Mouse (Mus musculus): ENCODE measurements around the gene Tagln. TPM values are rescaled to one million over a fixed set of nuclear protein-coding genes. Genes with fewer than 3 reads are reported as not detected.

Tagln gene
- polyA plus RNA-seq, 1 experiment: 22.2 TPM

- 79% methylated on average over 8 of the region's 8 CpGs for WGBS
- H3K27ac ChIP-seq (ENCODE audit: control insufficient read depth, insufficient read depth, low read depth, low read length, poor library complexity): peak overlapping the region; percentile 79
- peaks cover 8% of the 10 kb centered on the region for H3K4me1 ChIP-seq (ENCODE audit: control insufficient read depth, insufficient read depth, low read length)
- H3K4me3 ChIP-seq (replicated peaks; ENCODE audit: control insufficient read depth, low read depth, low read length): no peak overlapping the region
- TF ChIP-seq CTCF (IDR thresholded peaks at IDR 0.05; ENCODE audit: control insufficient read depth, insufficient read depth, low read length): no peak
Observed at GRCm38 (mm10) chr9:45943628-45944505, 8.0 kb upstream of the Tagln start.

- peaks cover 8% of the 10 kb centered on the region for H3K4me1 ChIP-seq (ENCODE audit: control insufficient read depth, insufficient read depth, low read length)
- 74% methylated on average over 8 of the region's 8 CpGs for WGBS
- no peak overlapping the region for H3K4me3 ChIP-seq (replicated peaks; ENCODE audit: control insufficient read depth, low read depth, low read length)
- H3K27ac ChIP-seq (ENCODE audit: control insufficient read depth, insufficient read depth, low read depth, low read length, poor library complexity): no peak overlapping the region
- TF ChIP-seq POLR2A (IDR thresholded peaks at IDR 0.05; ENCODE audit: borderline replicate concordance, control insufficient read depth, low read depth, low read length) (no peak), CTCF (IDR thresholded peaks at IDR 0.05; ENCODE audit: control insufficient read depth, insufficient read depth, low read length) (no peak)
Observed at GRCm38 (mm10) chr9:45942916-45943315, 7.1 kb upstream of the Tagln start.

GRCm38 (mm10) chr9:45942464-45942863 is 6.6 kb upstream of the Tagln start:
- Histone ChIP-seq H3K27ac (ENCODE audit: control insufficient read depth, insufficient read depth, low read depth, low read length, poor library complexity) (no peak overlapping the region), H3K4me3 (replicated peaks; ENCODE audit: control insufficient read depth, low read depth, low read length) (no peak overlapping the region), H3K4me1 (ENCODE audit: control insufficient read depth, insufficient read depth, low read length) (peaks cover 8% of the 10 kb centered on the region)
- no peak for TF ChIP-seq POLR2A (IDR thresholded peaks at IDR 0.05; ENCODE audit: borderline replicate concordance, control insufficient read depth, low read depth, low read length)
- no peak for TF ChIP-seq CTCF (IDR thresholded peaks at IDR 0.05; ENCODE audit: control insufficient read depth, insufficient read depth, low read length)
- 90% methylated on average over 16 of the region's 16 CpGs for WGBS

GRCm38 (mm10) chr9:45941329-45941888 is 5.6 kb upstream of the Tagln start:
- 89% methylated on average over 18 of the region's 18 CpGs for WGBS
- H3K4me1 ChIP-seq (ENCODE audit: control insufficient read depth, insufficient read depth, low read length): peaks cover 8% of the 10 kb centered on the region
- no peak overlapping the region for H3K4me3 ChIP-seq (replicated peaks; ENCODE audit: control insufficient read depth, low read depth, low read length)
- TF ChIP-seq CTCF (IDR thresholded peaks at IDR 0.05; ENCODE audit: control insufficient read depth, insufficient read depth, low read length): no peak
- TF ChIP-seq POLR2A (IDR thresholded peaks at IDR 0.05; ENCODE audit: borderline replicate concordance, control insufficient read depth, low read depth, low read length): no peak
- no peak overlapping the region for H3K27ac ChIP-seq (ENCODE audit: control insufficient read depth, insufficient read depth, low read depth, low read length, poor library complexity)

- no peak overlapping the region for H3K4me3 ChIP-seq (replicated peaks; ENCODE audit: control insufficient read depth, low read depth, low read length)
- 93% methylated on average over 6 of the region's 6 CpGs for whole genome bisulfite sequencing
- TF ChIP-seq CTCF (IDR thresholded peaks at IDR 0.05; ENCODE audit: control insufficient read depth, insufficient read depth, low read length) (no peak), POLR2A (IDR thresholded peaks at IDR 0.05; ENCODE audit: borderline replicate concordance, control insufficient read depth, low read depth, low read length) (no peak)
- no peak overlapping the region for H3K27ac ChIP-seq (ENCODE audit: control insufficient read depth, insufficient read depth, low read depth, low read length, poor library complexity)
- H3K4me1 ChIP-seq (ENCODE audit: control insufficient read depth, insufficient read depth, low read length): peaks cover 4% of the 10 kb centered on the region
Observed at GRCm38 (mm10) chr9:45939794-45940193, 3.9 kb upstream of the Tagln start.

GRCm38 (mm10) chr9:45938952-45939637 is 3.2 kb upstream of the Tagln start:
- H3K27ac ChIP-seq (ENCODE audit: control insufficient read depth, insufficient read depth, low read depth, low read length, poor library complexity): no peak overlapping the region
- WGBS: 69% methylated on average over 15 of the region's 15 CpGs

GRCm38 (mm10) chr9:45938088-45938487 is 2.2 kb upstream of the Tagln start:
- Histone ChIP-seq H3K27ac (ENCODE audit: control insufficient read depth, insufficient read depth, low read depth, low read length, poor library complexity) (no peak overlapping the region), H3K4me3 (replicated peaks; ENCODE audit: control insufficient read depth, low read depth, low read length) (no peak overlapping the region), H3K4me1 (ENCODE audit: control insufficient read depth, insufficient read depth, low read length) (no peaks in the 10 kb centered on the region)
- 91% methylated on average over 8 of the region's 8 CpGs for WGBS
- TF ChIP-seq CTCF (IDR thresholded peaks at IDR 0.05; ENCODE audit: control insufficient read depth, insufficient read depth, low read length) (no peak), POLR2A (IDR thresholded peaks at IDR 0.05; ENCODE audit: borderline replicate concordance, control insufficient read depth, low read depth, low read length) (no peak)

More at GRCm38 (mm10) chr9:45938952-45939637, 3.2 kb upstream of the Tagln start:
- H3K4me3 ChIP-seq (replicated peaks; ENCODE audit: control insufficient read depth, low read depth, low read length): no peak overlapping the region
- no peak for TF ChIP-seq CTCF (IDR thresholded peaks at IDR 0.05; ENCODE audit: control insufficient read depth, insufficient read depth, low read length)
- no peak for TF ChIP-seq POLR2A (IDR thresholded peaks at IDR 0.05; ENCODE audit: borderline replicate concordance, control insufficient read depth, low read depth, low read length)
- H3K4me1 ChIP-seq (ENCODE audit: control insufficient read depth, insufficient read depth, low read length): peaks cover under 1% of the 10 kb centered on the region; the same call in 1 of the 2 replicates

GRCm38 (mm10) chr9:45936883-45937282 is 1.0 kb upstream of the Tagln start:
- WGBS: 27% methylated on average over 3 of the region's 3 CpGs
- TF ChIP-seq POLR2A (IDR thresholded peaks at IDR 0.05; ENCODE audit: borderline replicate concordance, control insufficient read depth, low read depth, low read length) (no peak), CTCF (IDR thresholded peaks at IDR 0.05; ENCODE audit: control insufficient read depth, insufficient read depth, low read length) (peak; percentile 58)
- Histone ChIP-seq H3K27ac (ENCODE audit: control insufficient read depth, insufficient read depth, low read depth, low read length, poor library complexity) (no peak overlapping the region), H3K4me1 (ENCODE audit: control insufficient read depth, insufficient read depth, low read length) (no peaks in the 10 kb centered on the region), H3K4me3 (replicated peaks; ENCODE audit: control insufficient read depth, low read depth, low read length) (no peak overlapping the region)

All from bone marrow, adult 2 months (tissue).